Mouse (Mus musculus) embryonic facial prominence, embryonic 10.5 days (tissue): ENCODE measurements at regions not wholly inside any gene's neighbourhood (a gene's known extent, or its start where the extent isn't known, plus 50 kb on each side); places are given as distances from the start of the nearest gene placed in this dataset.

ENCODE experiments used
- DNase-seq: peaks from one replicate; pipeline ENCODE4 v3.0.0-alpha.2; 2017; ENCODE audit warnings: low spot score
- H3K27ac ChIP-seq: fragments of 300-500 bp; sonication (generic); replicated peaks from 2 replicates; pipeline ENCODE4 v1.5.1; 2016; ENCODE audit warnings: mild to moderate bottlenecking
- H3K27me3 ChIP-seq: fragments of 300-500 bp; sonication (generic); replicated peaks from 2 replicates; pipeline ENCODE4 v1.6.1; 2016; ENCODE audit warnings: low read depth, mild to moderate bottlenecking; ENCODE audit not compliant: poor library complexity, severe bottlenecking
- H3K36me3 ChIP-seq: fragments of 300-500 bp; sonication (generic); replicated peaks from 2 replicates; pipeline ENCODE4 v1.6.1; 2016; ENCODE audit warnings: mild to moderate bottlenecking, moderate library complexity
- H3K4me1 ChIP-seq: fragments of 300-500 bp; sonication (generic); 2 replicates; pipeline ENCODE4 v1.6.1; 2016
- H3K4me3 ChIP-seq: fragments of 300-500 bp; sonication (generic); 2 replicates; pipeline ENCODE4 v1.5.1; 2016; ENCODE audit warnings: mild to moderate bottlenecking, moderate library complexity
- H3K9me3 ChIP-seq: fragments of 300-500 bp; sonication (generic); 2 replicates; pipeline ENCODE4 v1.6.1; 2016; ENCODE audit warnings: mild to moderate bottlenecking
- WGBS: fragments of 180-500 bp; shearing (Covaris S2); methylation state at CpG from one replicate; pipeline ENCODE4 v1.1.7; 2016; 5-methylcytosine and 5-hydroxymethylcytosine counted together

DNA sequence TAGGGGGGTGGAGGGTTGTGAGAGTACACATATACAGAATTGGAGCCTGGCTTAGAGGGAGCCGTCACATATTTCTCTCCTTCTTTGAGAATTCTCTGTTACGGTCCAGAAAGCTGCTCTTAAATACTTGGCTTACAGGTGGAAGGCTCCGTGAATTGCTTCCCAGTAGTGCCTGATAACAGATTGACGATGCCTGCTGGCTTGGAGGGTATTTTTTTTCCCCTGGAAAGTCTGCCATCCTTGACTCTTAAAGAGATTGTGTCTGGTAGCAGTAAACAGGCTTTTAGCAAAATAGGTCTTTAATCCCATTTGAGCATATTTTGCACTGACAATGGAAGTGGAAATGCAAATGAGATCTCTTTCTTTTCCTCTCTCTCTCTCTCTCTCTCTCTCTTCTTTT, 164.4 kb upstream of the Auts2 start:
- H3K36me3 ChIP-seq, result no peaks in the 10 kb centered on the region
- H3K4me3 ChIP-seq, result no peak overlapping the region
- no peaks in the 10 kb centered on the region for H3K27me3 ChIP-seq
- no peaks in the 10 kb centered on the region for H3K4me1 ChIP-seq
- WGBS, result 68% methylated on average over 4 of the region's 4 CpGs
- H3K27ac ChIP-seq, result no peak overlapping the region
- no peaks in the 10 kb centered on the region for H3K9me3 ChIP-seq
- DNase-seq, result no peak

DNA sequence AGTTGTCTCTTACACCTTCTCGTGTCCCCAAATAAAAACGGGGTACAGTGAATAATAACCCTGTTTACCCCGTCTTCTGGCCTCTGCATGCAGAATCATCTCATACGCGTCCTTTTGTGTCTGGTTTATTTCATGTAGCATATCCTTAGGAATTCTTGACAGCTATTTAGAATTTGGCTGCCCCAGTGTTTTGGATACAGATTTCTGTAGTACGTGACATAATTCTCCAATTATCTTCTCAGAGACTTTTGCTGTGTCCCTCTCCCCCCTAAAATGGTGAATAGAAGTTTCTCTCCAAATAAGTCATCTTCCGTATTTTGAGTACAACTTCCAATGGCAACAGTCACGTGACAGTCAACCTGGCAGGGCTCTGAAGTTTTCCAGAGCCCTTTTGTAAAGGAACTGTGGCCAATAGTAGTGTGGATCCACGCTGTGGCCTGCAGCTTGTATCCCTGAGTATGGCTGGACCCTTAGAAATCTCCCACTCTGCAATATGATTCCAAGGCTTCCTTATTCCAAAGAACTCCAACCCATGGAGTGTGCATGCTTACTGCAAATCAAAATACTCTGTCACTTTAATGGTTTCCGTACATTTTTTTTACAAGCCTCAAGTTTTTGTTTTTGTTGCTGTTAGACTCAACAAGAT, 160.4 kb upstream of the Auts2 start:
- Histone ChIP-seq H3K27me3 (no peaks in the 10 kb centered on the region), H3K9me3 (no peaks in the 10 kb centered on the region), H3K27ac (no peak overlapping the region), H3K4me3 (no peak overlapping the region), H3K4me1 (no peaks in the 10 kb centered on the region), H3K36me3 (no peaks in the 10 kb centered on the region)
- 89% methylated on average over 10 of the region's 10 CpGs for WGBS
- no peak for DNase-seq

DNA sequence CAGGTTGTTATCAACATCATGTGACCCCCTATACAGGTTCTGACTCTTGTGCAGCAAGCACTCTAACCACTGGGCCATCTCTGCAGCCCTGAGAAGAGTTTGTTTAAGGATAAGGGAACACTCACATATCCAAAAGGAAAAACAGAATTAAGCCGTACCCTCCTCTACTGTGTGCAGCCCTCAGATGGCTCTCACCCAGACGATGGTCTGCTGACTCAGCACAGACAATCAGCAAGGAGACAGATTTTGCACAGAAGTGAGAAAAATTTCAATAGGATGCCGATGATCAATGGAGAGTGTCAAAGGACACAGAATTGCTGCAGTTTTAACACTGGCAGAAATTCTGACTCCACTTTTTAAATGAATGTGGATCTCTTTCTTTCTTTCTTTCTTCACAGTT, 159.4 kb upstream of the Auts2 start:
- Histone ChIP-seq H3K27ac (no peak overlapping the region), H3K36me3 (no peaks in the 10 kb centered on the region), H3K27me3 (no peaks in the 10 kb centered on the region), H3K9me3 (no peaks in the 10 kb centered on the region), H3K4me1 (no peaks in the 10 kb centered on the region), H3K4me3 (no peak overlapping the region)
- 84% methylated on average over 3 of the region's 3 CpGs for whole genome bisulfite sequencing
- no peak for DNase-seq

DNA sequence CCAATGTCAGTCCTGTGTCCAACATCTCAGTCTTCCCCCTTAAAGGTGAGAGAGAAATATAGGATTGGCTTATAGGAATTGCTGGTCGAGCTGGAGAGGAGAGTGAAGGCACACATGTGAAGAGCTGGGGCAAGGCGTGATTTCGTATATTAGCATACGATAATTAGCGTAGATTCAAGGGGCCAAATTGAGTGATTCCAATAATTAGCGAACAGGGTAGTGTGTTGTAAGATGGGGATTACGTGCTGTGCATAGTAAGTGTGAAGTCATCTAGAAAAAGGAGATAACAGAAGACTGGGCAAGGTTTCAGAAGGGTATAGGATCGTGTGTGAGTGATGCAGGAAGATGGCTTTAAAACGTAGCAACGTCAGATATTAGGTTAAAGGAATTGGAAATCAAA, 147.6 kb upstream of the Auts2 start:
- DNase-seq, result no peak
- Histone ChIP-seq H3K36me3 (no peaks in the 10 kb centered on the region), H3K27me3 (no peaks in the 10 kb centered on the region), H3K9me3 (peaks cover 3% of the 10 kb centered on the region; the same call in 1 of the 2 replicates), H3K4me1 (no peaks in the 10 kb centered on the region), H3K27ac (no peak overlapping the region), H3K4me3 (no peak overlapping the region)
- 92% methylated on average over 10 of the region's 10 CpGs for WGBS

DNA sequence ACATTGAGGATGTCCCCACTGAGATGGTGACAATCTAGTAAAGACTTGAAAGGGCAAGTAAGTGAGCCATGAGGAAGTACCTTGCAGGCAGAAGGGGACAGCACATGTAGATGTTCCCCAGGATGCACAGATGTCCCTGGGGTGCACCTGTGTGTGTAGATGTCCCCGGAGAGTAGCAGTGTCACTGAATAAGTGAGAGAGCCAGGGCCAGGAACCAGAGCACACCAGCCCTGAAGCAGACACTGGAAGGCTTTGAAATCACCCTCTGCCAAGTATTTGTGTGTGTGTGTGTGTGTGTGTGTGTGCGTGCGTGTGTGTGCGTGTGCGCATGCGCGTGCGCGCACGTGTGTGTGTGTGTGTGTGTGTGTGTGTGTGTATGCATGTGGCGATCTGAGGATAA, 132.1 kb upstream of the Auts2 start:
- WGBS, result 92% methylated on average over 11 of the region's 11 CpGs
- Histone ChIP-seq H3K9me3 (no peaks in the 10 kb centered on the region), H3K27me3 (peaks cover 7% of the 10 kb centered on the region; the same call in 1 of the 2 replicates)

DNA sequence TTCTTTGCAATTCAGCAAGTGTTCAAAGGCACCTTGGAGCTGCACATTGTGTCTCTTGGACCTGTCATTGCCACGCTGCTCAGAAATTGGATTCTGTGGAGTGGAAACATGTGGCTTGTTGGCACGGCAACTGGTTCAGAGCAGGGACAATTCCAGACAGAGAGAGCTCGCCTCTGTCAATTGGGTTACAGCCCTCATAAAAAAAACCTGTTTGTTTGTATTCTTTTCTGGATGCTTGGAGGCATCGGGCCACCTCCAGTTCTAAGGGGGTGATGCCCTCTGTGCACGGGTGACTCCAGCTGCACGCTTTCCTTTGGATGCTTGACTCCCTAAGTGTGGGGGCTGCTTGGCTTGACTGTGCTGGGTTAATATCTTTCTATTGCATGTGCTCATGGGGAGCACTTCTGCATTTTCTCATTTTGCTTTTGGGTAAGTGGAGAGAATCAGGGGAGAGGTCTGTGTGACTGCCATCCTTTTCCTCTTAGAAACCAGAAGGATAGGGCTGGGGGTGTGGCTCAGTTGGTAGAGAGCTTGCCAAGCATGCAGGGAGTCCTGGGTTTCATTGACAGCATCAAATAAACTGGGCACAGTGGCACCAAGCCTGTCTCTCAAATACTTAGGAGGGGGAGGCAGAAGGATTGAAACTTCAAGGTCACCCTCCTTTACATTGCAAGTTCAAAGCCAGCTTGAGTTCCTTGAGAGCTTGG, 130.6 kb upstream of the Auts2 start:
- H3K4me3 ChIP-seq, result no peak overlapping the region
- no peak overlapping the region for H3K27ac ChIP-seq
- H3K9me3 ChIP-seq, result no peaks in the 10 kb centered on the region
- peaks cover 7% of the 10 kb centered on the region; the same call in 1 of the 2 replicates for H3K27me3 ChIP-seq
- DNase-seq, result peak; percentile 23
- no peaks in the 10 kb centered on the region for H3K36me3 ChIP-seq
- H3K4me1 ChIP-seq, result peaks cover 9% of the 10 kb centered on the region
- WGBS, result 55% methylated on average over 6 of the region's 6 CpGs

More for the DNA sequence above, 132.1 kb upstream of the Auts2 start:
- H3K27ac ChIP-seq, result no peak overlapping the region
- no peaks in the 10 kb centered on the region for H3K36me3 ChIP-seq
- H3K4me3 ChIP-seq, result no peak overlapping the region
- peaks cover 9% of the 10 kb centered on the region for H3K4me1 ChIP-seq
- no peak for DNase-seq

DNA sequence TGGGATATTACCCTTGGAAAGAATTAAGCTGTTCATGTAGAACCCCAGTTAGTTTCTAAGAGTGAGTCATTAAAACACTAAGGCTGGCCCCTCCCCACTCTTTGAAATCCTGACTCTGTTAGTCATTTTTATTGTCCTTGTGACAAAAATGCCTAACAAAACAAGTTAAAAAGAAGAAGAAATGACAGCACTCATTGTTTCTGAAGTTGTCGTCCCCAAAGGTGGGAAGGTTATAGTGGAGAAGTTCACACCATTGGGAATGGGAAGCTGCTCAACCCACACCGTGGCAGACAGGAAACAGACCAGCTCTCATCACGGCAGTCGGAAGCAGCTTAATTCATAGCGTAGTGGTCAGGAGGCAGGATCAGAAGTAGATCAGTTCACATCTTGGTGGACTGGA, 128.4 kb upstream of the Auts2 start:
- Histone ChIP-seq H3K4me3 (no peak overlapping the region), H3K27ac (no peak overlapping the region), H3K27me3 (peaks cover 3% of the 10 kb centered on the region; the same call in 1 of the 2 replicates), H3K9me3 (no peaks in the 10 kb centered on the region), H3K36me3 (no peaks in the 10 kb centered on the region), H3K4me1 (peaks cover 9% of the 10 kb centered on the region)
- no peak for DNase-seq
- WGBS, result 69% methylated on average over 5 of the region's 5 CpGs

DNA sequence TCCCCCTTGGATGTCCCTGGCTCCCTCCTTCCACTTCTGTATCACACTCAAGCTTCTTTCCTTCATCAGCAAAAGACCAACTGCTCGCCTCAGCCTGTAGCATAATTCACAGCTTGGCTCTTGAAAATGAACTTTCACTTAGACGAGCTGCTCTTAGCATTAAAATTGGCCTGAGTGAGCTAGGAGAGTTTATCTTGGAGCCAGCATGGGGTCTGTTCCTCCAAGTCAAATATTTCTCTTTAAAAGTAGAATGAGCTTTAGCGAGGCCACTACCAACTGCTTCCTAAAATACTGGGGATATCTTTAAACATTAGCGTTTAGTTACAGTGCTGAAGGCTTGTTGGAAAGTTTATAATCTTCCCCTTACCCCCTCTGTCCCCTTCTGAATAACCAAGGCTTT, 124.2 kb upstream of the Auts2 start:
- Histone ChIP-seq H3K4me3 (no peak overlapping the region), H3K9me3 (no peaks in the 10 kb centered on the region), H3K36me3 (no peaks in the 10 kb centered on the region), H3K27me3 (no peaks in the 10 kb centered on the region; the same call in 1 of the 2 replicates), H3K4me1 (no peaks in the 10 kb centered on the region), H3K27ac (no peak overlapping the region)
- WGBS, result 78% methylated on average over 4 of the region's 4 CpGs
- DNase-seq, result no peak

DNA sequence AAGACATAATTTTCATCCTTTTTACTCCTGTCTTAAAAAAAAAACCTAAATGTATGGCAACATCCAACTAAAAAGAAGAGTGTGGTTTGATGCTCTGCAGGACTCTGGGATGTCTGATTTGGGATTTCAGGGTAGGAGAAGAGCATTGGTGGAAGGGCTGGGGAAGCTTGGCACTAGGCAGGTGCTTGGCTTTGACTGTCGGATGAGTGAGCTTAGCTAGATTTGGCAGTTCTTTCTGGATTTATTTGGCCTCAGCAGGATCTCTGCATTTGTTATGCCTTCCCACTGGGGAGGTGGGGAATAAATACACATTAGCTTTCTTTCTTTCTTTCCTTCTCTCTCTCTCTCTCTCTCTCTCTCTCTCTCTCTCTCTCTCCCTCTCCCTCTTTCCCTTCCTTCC, 118.1 kb upstream of the Auts2 start:
- no peaks in the 10 kb centered on the region for H3K4me1 ChIP-seq
- no peaks in the 10 kb centered on the region for H3K36me3 ChIP-seq
- 90% methylated on average over 1 of the region's 1 CpGs for WGBS
- DNase-seq, result no peak
- H3K4me3 ChIP-seq, result no peak overlapping the region
- H3K27me3 ChIP-seq, result peaks cover 14% of the 10 kb centered on the region; the same call in 1 of the 2 replicates
- no peaks in the 10 kb centered on the region for H3K9me3 ChIP-seq
- H3K27ac ChIP-seq, result no peak overlapping the region

DNA sequence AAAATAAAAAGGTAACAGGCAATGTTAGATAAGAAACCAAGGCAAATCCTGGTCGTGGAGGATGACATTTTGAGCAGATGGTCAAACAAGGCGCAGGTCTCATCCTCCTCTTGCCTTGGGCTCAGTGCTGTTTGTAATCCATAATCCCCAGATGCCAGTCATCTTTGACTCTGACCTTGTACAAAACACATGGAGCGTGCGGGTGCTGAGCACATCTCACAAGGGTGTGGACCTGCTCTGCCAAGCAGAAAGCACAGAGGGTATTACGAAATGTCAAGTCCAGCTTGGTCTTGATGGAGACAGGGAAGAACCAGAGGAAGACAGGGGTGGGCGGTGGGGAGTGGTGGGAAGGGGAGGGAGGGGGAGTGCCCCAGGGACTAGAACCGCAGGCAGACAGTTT, 116.9 kb upstream of the Auts2 start:
- H3K9me3 ChIP-seq, result no peaks in the 10 kb centered on the region
- WGBS, result 72% methylated on average over 7 of the region's 7 CpGs
- no peak for DNase-seq
- no peak overlapping the region for H3K4me3 ChIP-seq
- H3K36me3 ChIP-seq, result no peaks in the 10 kb centered on the region
- no peaks in the 10 kb centered on the region for H3K4me1 ChIP-seq
- no peak overlapping the region for H3K27ac ChIP-seq
- peaks cover 14% of the 10 kb centered on the region; the same call in 1 of the 2 replicates for H3K27me3 ChIP-seq

DNA sequence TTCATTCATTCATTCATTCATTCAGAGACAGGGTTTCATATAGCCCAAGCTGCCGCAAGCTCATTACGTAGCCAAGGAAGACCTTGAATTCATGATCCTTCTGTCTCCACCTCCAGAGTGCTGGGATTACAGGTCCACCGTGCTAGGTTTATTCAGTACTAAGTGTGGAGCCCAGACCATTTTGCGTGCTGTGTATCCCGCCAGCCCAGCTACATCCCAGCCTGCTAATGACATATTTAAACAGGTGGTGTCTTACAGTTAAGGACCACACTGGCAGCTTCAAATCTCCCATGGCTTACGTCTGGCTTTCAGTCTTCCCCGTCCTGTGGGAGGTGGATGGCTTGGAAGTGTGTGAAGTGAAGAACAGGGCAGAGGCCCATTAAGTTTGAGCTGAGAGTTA, 111.2 kb upstream of the Auts2 start:
- WGBS, result 90% methylated on average over 7 of the region's 7 CpGs

DNA sequence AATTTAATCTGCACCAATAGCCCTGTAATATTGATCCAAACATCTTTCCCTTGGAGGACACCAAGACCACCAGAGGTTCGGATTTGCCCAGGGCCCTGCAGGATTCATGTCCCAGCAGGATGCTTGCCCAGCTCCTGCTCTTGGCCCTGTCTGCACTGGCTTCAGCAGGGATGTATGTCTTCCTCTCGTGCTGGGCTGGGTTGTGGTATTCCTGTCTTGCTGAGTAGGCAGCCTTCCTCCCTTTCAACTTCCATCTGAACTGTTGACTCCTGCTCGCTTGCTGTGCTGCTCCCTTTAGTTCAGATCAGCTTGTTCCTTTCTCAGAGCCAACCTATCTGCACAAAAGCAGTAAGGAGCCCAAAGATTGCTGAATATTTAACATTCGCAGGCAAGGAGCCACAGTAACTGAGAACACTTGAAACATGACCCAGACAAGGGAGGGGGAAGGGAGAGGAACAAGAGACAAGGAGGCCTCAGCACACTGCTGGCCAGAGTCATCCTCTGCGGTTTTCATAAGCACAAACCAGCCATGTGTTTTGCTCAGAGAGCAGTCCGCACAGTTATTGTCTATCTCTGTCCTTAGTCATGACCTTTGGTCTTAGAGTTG, 110.7 kb upstream of the Auts2 start:
- Histone ChIP-seq H3K27me3 (0 out of 2 replicates have a peak, but pooled peaks cover 4% of the 10 kb centered on the region), H3K4me3 (no peak overlapping the region), H3K4me1 (peaks cover 17% of the 10 kb centered on the region), H3K9me3 (no peaks in the 10 kb centered on the region), H3K27ac (peak overlapping the region; percentile 51), H3K36me3 (no peaks in the 10 kb centered on the region)
- DNase-seq, result no peak
- WGBS, result 42% methylated on average over 6 of the region's 6 CpGs

More for the DNA sequence above, 111.2 kb upstream of the Auts2 start:
- no peak overlapping the region for H3K27ac ChIP-seq
- no peak overlapping the region for H3K4me3 ChIP-seq
- H3K9me3 ChIP-seq, result no peaks in the 10 kb centered on the region
- H3K4me1 ChIP-seq, result peaks cover 12% of the 10 kb centered on the region
- DNase-seq, result no peak
- H3K27me3 ChIP-seq, result 0 out of 2 replicates have a peak, but pooled peaks cover 4% of the 10 kb centered on the region
- H3K36me3 ChIP-seq, result no peaks in the 10 kb centered on the region

DNA sequence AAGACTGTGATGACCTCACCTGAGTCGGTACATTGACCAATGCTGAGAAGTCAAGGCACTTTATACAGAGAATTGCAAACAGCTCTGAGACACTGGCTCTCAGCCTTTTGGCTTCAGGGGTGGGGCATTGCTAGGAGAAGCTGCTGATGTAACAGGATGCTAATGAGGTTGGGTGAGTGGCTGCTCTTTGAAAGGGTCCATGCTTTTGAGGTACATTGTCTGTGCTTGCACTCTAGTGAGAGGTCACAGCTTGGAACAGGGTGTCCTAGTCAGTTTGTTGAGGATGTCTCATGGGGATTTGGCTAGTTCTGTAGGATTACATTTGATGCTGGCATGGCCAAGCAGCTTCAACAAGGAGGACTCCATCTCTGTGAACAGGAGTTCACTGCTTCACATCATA, 109.1 kb upstream of the Auts2 start:
- H3K36me3 ChIP-seq, result no peaks in the 10 kb centered on the region
- no peaks in the 10 kb centered on the region for H3K9me3 ChIP-seq
- H3K4me3 ChIP-seq, result no peak overlapping the region
- peaks cover 4% of the 10 kb centered on the region; the same call in 1 of the 2 replicates for H3K27me3 ChIP-seq
- 51% methylated on average over 1 of the region's 1 CpGs for WGBS
- H3K27ac ChIP-seq, result no peak overlapping the region
- no peak for DNase-seq
- peaks cover 28% of the 10 kb centered on the region for H3K4me1 ChIP-seq
